Mouse (Mus musculus) ES-CJ7 (cell line): ENCODE results near the gene Psme3.
"Not testable (repeated sequence)": the region's sequence is repeated elsewhere in the genome, so short reads cannot be mapped to it uniquely, and the experiment has no call there.

Experiments used
- DNase-seq: peaks from one replicate; pipeline ENCODE4 v3.0.0; 2011; ENCODE audit warnings: low read depth, low spot score

The Psme3 gene

GRCm38 (mm10) chr11:101312150-101312549, 3.9 kb upstream of the Psme3 start:
- DNase-seq = no peak

- no peak for DNase-seq
Measured at GRCm38 (mm10) chr11:101314567-101314966, 1.4 kb upstream of the Psme3 start.

GRCm38 (mm10) chr11:101315082-101315650, 847 bp upstream of the Psme3 start:
- no peak for DNase-seq

GRCm38 (mm10) chr11:101316501-101316917, 496 bp downstream of the Psme3 start:
- no peak for DNase-seq

- peak; percentile 83 for DNase-seq
Measured at GRCm38 (mm10) chr11:101323609-101324008, 7.6 kb downstream of the Psme3 start.

- no peak for DNase-seq
Measured at GRCm38 (mm10) chr11:101324763-101325162, 8.8 kb downstream of the Psme3 start, which contains the start of gene Aoc2. Aoc2 (plus strand) TSS chr11:101325063.

- DNase-seq = not testable (repeated sequence)
Measured at GRCm38 (mm10) chr11:101325201-101325600, 9.2 kb downstream of the Psme3 start.

GRCm38 (mm10) chr11:101326147-101326546, 10.1 kb downstream of the Psme3 start:
- DNase-seq = no peak

- no peak for DNase-seq
Measured at GRCm38 (mm10) chr11:101327311-101327710, 11.3 kb downstream of the Psme3 start.

- DNase-seq = no peak
Measured at GRCm38 (mm10) chr11:101328941-101329635, 13.1 kb downstream of the Psme3 start.

GRCm38 (mm10) chr11:101330371-101330924, 14.4 kb downstream of the Psme3 start, which contains the start of gene Aoc3:
Aoc3 (plus strand) TSS chr11:101330605.
- DNase-seq = no peak

- DNase-seq = not testable (repeated sequence)
Measured at GRCm38 (mm10) chr11:101330961-101331360, 14.9 kb downstream of the Psme3 start.

GRCm38 (mm10) chr11:101332537-101332936, 16.5 kb downstream of the Psme3 start:
- no peak for DNase-seq

GRCm38 (mm10) chr11:101334023-101334422, 18.0 kb downstream of the Psme3 start:
- peak; percentile 47 for DNase-seq

GRCm38 (mm10) chr11:101334516-101334915, 18.5 kb downstream of the Psme3 start:
- peak; percentile 76 for DNase-seq

GRCm38 (mm10) chr11:101335685-101336084, 19.7 kb downstream of the Psme3 start:
- peak; percentile 72 for DNase-seq

GRCm38 (mm10) chr11:101338123-101338760, 22.2 kb downstream of the Psme3 start:
- peak; percentile 65 for DNase-seq

- peak; percentile 91 for DNase-seq
Measured at GRCm38 (mm10) chr11:101347083-101347775, 31.2 kb downstream of the Psme3 start.

- no peak for DNase-seq
Measured at GRCm38 (mm10) chr11:101348774-101349173, 32.8 kb downstream of the Psme3 start.

GRCm38 (mm10) chr11:101349216-101349615, 33.2 kb downstream of the Psme3 start:
- no peak for DNase-seq

- DNase-seq = no peak
Measured at GRCm38 (mm10) chr11:101351100-101351720, 35.2 kb downstream of the Psme3 start.
